Mouse (Mus musculus): Measurements from ENCODE around the gene Tor4a.

The Tor4a gene

DNA sequence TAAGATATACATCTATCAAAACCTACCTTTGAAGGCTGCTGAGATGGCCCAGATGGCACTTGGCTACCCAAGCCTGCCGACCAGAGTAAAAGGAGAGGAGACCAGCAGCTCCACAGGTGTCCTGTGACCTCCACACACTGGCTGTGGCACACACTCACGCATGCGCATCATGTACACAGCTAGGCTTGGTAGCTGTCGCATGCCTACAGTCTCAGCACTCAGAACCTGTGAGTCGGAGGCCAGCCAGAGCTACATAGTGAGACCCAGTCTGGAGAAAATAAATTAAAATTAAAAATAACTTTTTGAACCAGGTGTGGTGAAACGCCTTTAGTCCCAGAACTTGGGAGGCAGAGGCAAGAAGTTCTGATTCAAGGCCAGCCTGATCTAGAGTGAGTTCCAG is 8.8 kb downstream of the Tor4a start:
- in situ Hi-C loops (cut with MseI, MboI) = no loop called here

DNA sequence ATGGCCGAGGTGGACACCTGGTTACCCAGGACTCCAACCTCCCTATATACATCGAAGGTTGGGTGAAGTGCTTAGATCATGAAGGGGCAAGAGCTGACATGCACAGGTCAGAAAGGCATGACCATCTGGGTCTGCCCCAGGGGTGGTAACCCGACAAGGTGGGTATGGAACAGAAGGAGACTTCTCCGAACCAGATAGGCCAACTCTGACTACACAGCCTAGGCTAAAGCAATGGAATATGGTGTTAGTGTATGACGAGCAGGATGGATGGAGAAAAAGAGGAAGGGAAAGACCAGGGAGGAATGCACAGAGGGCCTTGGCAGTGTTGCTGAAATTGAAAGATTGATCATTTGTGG is 10.1 kb downstream of the Tor4a start:
- in situ Hi-C loops (cut with MseI, MboI) = no loop called here

DNA sequence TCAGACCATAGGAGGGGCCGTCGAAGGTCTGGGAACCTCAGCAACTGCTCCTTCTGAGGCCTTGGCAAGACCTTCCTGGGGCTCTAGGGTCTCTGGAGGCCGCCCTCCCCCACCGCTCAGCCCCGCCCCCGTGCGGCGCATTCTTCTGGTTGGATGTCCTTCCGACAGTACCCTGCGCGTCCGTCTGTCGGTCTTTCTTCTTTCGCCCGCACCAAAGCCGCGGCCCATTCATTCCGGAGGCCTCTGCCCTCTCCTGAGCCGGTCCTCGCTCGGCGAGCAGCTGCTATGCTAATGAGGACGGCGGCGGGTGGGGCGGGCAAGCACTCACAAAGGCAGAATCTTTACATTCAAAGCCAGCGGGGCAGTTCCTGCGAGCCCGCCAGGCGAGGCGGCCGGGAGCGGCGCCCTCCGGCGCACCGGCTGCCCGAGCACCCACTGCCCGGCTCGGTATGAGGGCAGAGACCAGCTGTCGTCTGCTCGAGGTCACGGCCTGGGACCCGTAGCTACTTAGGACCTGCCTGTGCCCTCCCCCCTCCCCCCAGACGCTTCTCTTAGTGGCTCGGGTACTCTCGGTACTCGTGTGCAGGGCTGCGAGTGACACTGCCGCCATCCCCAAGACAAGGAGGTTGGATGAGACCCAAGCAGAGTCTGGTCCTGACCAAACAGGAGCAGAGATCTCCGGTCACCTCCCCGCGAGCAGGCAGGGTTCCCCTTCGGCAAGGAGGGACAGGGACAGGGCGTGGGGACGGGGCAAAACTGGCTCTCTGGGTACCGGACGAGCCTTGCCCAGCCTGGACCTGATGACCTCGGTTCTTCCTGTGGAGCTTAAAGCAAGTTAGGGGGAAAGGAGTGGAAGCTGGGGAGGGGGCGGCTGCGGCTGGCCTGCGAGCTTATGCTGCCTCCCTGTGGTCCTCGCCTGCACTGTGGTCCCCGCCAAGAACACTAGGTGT is 10.8 kb downstream of the Tor4a start:
- in situ Hi-C loops (cut with MseI, MboI) = no loop called here

DNA sequence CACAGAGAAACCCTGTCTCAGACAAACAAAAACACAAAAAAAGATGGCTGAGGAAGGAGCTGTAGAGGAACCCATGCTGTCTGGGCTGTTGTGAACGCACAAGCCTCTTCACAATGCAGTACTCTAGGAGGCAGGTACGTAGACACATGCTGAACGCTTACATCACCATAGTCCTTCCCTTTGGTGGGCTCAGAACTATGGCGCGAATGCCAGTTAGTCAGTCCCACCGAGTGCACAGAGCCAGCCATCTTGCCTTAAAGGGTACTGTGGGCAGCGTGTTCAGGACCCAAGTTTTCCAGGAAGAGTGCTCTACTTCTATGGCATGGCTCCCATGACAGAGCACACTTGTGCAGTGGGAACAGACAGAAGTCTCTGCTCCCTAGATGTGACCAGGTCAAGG is 12.2 kb downstream of the Tor4a start:
- in situ Hi-C loops (cut with MseI, MboI) = no loop called here

DNA sequence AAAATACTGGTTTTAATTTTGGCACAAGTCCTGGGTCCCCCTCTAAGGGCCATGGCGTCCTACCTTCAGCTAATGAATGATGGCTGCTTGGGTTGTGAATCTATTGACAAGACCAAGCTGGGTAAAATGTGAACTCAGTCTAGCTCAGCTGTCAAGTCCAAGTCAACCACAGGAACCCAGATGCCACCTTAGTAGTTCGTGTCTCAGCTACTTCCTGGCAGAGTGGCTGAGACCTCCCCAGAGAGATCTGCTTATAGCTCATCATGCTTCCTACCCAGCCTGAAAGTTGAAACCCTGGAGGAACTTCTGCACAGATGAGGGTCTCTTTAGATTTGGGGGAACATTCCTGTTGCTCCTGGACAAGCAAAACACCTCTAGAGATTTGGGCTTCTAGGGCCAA is 13.3 kb downstream of the Tor4a start:
- in situ Hi-C loops (cut with MseI, MboI) = no loop called here

DNA sequence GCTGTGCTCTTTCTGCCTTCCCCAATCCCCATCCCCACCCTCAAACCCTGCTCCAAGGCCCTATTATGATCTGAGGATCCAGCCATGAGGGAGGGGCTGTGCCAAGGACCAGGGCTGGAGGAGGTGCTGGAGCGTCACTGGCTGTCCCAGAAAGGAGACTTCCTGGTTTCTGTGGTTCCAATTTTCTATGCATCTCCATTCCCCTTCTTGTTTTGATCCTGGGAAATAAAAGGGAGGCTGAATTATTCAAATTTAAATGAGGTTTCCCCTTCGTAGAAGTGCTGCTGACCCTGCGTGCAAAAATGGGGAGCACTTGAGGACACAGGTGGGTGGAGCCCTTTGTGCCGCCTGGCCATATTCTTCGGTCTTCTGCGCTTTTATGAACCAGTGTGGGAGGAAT is 14.0 kb downstream of the Tor4a start:
- in situ Hi-C loops (cut with MseI, MboI) = no loop called here

DNA sequence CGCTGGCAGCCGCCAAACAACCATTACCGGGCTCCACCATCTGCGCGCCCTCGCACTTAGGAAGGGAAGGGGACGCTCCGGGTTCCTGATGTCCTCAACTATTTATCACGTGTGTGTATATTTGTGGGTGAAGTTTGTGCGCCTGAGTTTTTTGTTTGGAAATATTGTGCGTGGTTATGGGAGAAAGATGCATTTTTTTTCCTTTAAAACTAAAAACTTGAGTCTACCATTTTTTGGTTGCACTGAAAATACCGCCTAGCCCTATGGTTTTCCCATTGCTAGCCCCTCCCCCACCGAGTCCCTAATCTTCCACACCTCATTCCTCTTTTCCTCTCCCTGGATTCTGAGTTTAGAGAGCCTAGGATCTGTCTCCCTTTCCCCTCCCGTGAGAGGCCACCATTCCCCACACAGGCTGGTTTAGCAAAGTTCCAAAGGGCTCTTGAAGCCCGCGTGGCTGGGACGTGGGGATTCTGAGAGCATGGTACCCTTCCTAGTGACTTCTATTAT is 14.7 kb downstream of the Tor4a start:
- in situ Hi-C loops (cut with MseI, MboI) = no loop called here

DNA sequence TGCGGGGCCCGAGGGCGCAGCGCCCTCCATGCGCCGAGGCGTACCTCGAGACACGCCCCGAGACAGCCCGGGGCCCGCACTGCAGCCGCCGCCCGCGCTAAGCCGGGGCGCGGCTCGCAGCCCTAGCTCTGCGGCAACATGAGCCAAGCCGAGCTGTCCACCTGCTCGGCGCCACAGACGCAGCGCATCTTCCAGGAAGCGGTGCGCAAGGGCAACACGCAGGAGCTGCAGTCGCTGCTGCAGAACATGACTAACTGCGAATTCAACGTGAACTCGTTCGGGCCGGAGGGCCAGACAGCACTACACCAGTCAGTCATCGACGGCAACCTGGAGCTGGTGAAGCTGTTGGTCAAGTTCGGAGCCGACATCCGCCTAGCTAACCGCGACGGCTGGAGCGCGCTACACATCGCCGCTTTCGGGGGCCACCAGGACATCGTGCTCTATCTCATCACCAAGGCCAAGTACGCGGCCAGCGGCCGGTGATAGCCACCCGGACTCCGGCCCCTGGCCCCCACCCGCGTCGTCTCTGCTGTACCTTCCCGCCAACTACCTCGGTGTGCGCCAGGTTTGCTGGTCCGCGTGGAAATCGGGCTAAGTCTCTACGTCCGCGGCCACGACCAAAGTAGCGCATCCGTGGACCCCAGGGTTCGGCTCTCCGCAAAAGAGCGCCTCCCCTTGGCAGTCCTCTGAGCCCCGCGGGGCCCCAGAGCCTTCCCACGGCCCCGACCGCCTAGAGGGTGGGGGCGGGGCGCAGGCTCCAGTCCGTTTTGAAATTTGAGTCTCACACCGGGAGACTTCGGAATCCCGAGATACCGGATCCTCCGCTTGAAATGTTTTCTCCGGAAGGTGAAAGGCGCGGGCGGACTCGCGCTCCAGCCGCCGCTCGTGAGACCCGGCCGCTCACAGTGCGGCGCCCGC is 15.5 kb downstream of the Tor4a start:
- in situ Hi-C loops (cut with MseI, MboI) = no loop called here

DNA sequence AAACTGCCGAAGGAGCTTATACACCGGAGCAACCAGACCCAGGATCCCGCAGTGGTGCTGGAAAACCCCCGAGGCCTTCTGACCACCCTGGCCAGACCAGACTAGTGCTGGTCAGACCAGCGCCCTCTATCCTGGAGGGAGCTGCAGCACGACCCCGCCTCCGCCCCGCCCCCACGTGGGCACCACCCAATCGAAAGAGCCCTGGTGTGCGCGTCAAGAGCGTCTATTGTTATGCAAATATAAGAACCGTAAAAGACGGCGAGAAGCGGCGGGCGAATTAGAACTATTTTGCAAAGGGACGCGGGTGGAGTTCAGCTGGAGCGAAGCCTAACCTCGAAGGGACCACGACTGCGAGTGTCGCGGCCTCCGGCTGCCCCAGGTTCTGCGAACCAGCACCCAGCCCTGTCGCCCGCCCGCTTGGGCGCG is 16.2 kb downstream of the Tor4a start, which contains the start of gene Nrarp:
TSS of gene Nrarp (plus strand) at position 281 of the 426 bp plus-strand sequence.
- in situ Hi-C loops (cut with MseI, MboI) = no loop called here

DNA sequence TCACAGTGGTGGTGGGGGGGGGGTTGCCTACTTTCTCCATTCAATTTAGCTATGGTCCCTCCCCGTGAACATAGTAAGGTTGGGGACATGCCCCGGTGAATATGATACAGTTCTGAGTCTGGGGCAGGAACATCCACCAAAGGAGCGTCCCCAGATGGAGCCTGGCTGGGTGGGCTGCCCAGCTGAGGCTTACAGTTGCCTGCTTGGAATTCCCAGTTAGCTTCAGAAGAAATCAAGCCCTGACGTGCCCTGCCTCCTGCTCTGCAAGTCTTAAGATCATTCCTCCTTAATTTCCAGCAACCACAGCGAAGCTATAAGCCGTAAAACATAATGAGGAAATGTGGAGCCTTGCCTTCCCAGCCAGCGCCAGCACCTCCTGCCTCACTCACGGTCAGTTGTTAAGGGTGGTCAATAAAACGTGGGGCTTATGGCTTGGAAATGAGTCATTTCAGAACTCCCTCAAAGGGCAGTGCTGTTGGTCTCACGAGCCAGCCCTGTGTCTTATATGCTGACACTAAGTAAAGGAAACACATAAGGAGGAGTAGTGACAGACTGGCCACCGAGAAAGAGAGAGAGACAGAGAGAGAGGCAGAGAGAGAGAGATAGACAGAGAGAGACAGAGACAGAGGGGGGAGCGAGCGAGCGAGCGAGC is 17.0 kb downstream of the Tor4a start:
- in situ Hi-C loops (cut with MseI, MboI) = no loop called here

DNA sequence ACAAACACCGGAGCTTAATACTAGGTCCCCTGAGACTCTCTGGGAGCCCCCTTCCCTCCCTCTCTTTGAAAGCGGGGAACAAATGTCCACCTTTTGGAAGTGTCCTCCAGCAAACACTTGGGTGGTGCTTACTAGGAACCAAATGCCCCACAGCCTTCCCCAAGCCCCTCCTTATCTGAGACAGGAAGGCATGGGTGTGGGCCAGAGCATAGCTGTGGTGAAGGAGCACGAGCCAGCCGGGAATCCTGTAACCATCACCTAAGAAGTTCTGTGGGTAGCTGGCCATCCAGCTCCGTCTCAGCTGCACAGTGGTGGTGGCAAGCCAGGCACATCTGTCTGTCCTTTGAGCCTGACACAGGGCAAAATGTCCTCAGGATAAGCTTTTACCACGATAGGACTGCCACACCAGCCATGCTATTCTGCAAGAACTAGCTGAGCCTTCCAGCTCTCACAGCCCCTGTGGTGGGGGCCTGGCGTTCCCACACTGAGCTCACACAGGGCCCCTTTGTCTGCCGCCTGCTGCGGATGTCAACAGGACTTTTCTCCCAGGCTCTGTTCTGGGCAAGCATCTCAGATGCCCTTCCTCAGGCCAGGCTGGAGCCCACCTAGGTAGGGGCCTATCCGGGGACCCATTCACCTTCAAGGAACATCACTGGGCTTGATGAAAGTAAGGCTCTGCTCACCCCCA is 18.3 kb downstream of the Tor4a start:
- in situ Hi-C loops (cut with MseI, MboI) = no loop called here

DNA sequence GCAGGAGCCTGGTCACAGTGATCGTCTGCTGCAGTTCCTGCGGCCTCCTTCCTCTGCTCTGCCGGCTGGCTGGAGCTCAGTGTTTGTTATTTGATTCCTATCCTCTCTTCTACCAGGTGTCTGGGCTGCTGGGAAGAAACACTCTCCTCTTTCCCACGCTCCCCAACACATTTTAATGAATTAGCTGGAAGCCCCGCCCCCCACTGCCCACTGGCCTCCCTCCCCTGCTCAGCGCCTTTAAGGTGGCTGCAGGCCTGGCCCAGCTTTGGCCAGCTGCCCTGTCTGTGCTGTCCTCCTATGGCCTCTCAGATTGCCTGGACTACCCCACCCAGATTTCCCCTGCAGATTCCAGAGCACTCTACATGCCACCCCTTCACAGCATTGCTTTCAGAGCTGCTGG is 19.0 kb downstream of the Tor4a start:
- in situ Hi-C loops (cut with MseI, MboI) = no loop called here

DNA sequence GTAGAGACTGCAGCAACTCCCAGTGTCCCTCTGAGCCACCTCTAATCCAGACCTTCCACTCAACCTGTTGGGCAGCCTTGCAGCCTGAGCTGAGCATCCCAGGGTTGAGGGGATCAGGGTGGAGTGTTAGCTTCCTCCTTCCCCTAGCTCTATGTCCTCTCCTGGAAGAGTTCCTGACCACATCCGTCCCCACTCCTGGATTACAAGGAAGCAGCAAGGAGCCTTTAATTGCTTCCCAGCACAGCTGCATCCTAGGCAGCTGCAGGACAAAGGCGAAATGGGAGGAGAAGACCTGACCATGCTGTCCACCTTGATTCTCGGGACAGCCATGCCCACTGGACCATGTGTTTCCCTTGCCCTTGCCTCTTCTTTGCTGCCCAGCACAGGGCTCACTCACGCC is 19.6 kb downstream of the Tor4a start:
- in situ Hi-C loops (cut with MseI, MboI) = no loop called here

DNA sequence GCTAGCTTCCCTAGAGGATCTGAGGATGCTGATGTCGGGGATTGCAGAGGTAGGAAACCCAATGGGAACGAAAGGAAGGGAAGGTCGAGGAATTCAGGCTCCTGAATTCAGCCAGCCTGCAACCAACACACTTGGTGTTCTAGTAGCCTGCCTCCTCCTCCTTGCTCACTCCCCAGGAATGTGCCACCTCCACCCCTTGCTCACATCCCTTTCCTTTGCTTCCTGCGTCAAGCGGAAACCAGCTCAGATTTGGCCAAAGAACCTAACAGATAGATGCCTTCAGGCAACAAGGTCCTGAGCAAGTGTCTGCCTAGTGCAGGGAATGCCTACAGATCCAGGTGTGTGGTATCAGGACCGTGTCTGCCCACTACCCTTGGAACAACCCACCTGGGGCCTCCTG is 20.1 kb downstream of the Tor4a start:
- in situ Hi-C loops (cut with MseI, MboI) = no loop called here

DNA sequence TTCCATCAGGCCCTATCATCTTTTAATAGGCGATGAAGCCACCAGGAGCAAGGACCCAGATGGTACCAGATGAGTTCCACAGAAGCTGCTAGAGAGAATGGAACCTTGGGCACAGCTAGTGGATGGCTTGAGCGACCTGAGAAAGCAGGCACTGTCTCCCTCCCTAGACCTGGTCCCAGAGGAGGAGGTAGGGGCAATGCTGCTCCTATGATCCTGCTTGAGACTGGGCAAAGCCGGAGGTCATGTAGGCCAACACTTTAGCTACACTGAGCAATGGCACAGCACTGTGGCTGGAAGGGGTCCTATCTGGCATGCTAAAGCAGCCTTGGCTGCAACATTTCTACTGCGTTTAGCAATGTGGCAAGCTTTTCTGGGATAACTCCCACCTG is 21.0 kb downstream of the Tor4a start:
- in situ Hi-C loops (cut with MseI, MboI) = no loop called here

DNA sequence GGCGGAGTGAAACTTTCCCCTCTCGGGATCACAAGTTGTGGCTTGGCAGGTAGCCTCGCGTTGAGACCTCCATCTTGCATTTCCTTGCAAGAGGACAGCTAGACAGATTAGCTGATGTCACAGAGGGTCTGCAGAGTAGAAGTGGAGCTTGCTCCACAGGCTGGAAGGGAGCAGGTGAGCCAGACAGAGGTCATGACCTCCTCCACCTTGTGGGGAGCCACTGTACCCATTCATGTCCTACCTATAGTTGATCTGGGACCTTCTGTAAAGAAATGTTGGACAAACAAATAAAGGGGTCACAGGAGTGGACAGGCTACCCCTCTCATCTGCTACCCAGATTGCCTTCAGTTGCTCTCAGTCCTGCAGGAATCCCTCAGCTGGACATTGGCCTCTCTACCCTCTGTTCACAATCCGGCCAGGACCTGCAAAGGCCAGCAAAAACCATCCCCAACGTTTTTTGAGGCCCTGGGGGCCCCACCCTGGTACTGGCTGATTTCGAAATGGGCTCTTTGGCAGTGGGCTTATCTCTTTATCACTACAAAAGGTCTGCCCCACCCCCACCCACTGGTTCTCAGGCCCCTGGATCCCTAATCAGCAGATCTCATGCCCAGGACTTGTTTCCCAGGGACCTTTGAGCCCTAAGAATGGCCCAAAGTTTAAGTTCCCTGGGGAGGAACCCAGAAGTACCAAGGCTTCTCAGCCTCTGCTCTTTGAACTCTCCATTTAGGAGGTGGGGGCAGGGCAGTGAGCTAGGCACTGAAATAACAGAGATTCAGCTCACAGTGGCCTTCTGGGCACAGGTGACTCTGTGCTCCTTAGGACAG is 21.6 kb downstream of the Tor4a start:
- in situ Hi-C loops (cut with MseI, MboI) = no loop called here

DNA sequence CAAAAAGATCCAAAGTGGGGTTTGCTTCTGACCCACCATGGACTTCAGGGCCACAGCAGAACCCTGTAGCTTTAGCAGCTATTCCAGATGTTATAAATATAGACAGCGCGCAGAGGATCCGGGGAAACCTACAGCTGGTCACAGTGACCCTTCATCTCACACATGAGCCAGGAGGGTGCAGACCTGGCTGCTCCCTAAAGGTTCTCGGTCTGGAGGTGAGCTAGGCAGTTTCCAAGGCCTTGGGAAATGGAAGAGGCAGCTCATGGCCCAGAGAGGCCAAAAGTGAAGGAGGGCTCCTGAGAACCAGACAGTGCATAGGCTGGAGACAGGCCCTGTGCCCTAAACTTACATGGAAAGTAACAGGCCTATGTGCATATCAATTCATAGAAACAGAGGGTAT is 22.9 kb downstream of the Tor4a start:
- in situ Hi-C loops (cut with MseI, MboI) = no loop called here

DNA sequence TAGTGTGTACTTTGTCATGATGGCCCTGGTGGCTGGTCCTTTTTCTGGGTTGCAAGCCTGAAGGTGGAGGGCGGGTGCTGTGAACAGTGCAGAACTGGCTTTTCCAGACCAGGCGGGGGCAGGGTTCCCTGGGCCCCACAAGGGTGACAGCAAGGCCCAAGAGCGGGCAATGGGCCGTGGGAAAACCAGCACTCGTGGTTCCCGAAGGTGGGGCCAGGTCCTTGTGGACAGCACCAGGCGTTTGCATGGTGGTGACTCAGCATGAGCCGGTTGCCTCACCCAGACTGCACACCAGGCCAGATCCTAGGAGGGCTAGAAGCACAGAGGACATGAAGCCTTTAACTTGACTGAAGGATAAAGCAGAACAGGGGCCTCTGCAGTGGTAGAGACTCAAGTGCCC is 24.1 kb downstream of the Tor4a start:
- in situ Hi-C loops (cut with MseI, MboI) = no loop called here

DNA sequence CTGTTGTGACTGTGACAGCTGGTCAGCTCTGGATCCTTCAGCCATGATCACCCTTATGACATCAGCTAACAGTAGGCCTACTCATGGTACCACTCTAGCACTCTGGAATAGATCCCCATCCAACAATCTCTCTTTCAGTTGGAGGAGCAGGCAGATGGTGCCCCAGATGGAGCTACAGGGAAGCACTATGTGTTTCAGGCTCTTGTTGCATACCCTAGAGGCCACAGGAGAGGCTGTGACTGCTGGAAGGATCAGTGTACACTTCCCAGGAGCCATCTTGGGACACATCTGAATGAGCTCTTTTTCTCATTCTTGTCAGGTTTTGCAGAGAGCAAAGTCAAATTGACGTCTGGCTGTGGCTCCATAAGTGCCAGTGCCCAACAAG is 24.9 kb downstream of the Tor4a start:
- in situ Hi-C loops (cut with MseI, MboI) = no loop called here

DNA sequence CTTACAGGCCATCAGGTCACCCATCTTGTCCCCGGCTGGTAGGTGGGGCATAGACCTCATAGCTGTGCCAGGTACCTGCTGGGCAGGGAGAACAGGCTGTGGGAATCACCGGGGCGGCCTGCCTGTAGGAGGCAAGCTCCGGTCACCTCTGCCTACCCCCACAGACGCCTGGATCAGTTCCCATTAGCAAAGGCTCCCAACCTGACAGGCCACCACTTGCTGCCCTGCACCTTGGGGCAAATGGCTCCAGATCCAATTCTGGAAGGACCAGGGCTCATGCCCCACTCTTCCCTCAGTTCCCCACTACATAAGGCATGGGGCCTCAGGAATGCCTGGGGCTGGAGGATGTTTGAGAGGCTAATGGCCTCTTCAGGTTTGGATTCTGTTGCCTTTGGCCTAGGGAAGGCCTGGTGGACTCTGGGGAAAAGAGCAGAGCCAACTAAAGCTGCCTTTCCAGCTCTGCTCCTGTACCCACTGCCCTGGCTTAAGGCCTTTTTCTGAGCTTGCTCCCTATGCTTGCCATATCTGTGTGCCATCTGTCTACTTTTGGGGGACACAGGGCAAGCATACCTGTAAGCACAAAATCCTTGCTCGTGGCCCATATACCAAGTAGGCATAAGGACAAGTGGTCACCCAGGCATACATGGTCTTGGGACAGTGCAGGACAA is 25.5 kb downstream of the Tor4a start:
- in situ Hi-C loops (cut with MseI, MboI) = no loop called here
